8 mouse cellular contexts compared by ENCODE assay signal in the genomic region with DNA sequence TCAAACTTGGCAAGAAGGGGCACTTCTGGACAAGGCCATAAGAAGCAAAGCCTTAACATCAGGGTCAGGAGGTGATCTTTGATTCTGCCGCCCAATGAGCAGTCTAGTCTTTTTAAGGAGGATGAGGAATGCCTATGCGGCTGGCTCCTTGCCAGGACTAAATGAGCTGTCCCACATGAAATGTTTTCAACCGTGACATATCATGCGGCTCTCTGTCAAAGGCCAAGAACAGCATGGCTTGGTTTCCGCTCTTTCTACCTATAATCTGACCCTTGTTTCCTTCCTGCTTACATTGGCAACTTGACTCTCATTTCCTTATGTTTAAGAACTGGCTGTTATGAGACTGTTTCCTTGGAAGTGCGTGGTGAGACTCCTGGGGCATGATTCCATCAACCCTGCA. TPM values are rescaled to one million over a fixed set of nuclear protein-coding genes. Genes with fewer than 3 reads are reported as not detected.
DNase-seq lines count a peak whose midpoint lies in the region; ATAC-seq and TF ChIP-seq lines count a peak whose summit lies in the region.

No protein-coding gene starts in this region.

- no peak overlapping the region for H3K27ac ChIP-seq in neural tube, embryonic 15.5 days (replicated peaks)
- H3K27ac ChIP-seq in kidney, postnatal 0 days, result peak overlapping the region; percentile 76

- 56% methylated on average over 6 of the region's 6 CpGs for WGBS in neural tube, embryonic 15.5 days
- 7% methylated on average over 6 of the region's 6 CpGs for WGBS in kidney, postnatal 0 days

- DNase-seq in cerebellum, adult 11-12 months, result peak; percentile 62
- DNase-seq in cerebellum, postnatal 4 days (ENCODE audit: low spot score in 2 of 2), result no peak
- DNase-seq in neural tube, embryonic 10.5 days (ENCODE audit: extremely low spot score, low spot score), result peak; percentile 30
- peak; percentile 82 for DNase-seq in kidney, postnatal 0 days (ENCODE audit: low spot score)
- no peak for DNase-seq in c-Kit-positive CD71-positive TER-119-positive erythroid progenitor cells, embryonic 14.5 days (ENCODE audit: low spot score)
- DNase-seq in frontal cortex, postnatal 10 days (ENCODE audit: low spot score in 2 of 2), result no peak
- no peak for DNase-seq in gastrocnemius, postnatal 14 days

- no peak for ATAC-seq in neural tube, embryonic 15.5 days (ENCODE audit: low FRiP score)
- no peak for ATAC-seq in kidney, postnatal 0 days (replicated peaks; ENCODE audit: low FRiP score, low read depth)

- H3K9ac ChIP-seq in neural tube, embryonic 15.5 days (replicated peaks), result no peak overlapping the region
- no peak overlapping the region for H3K9ac ChIP-seq in kidney, postnatal 0 days (ENCODE audit: low read depth, low read length)

- intact Hi-C loops in gastrocnemius, postnatal 14 days (cut with DNase I; ENCODE audit: low total_unique reads), result no loop called here

- no peak overlapping the region for H3K4me2 ChIP-seq in neural tube, embryonic 15.5 days
- H3K4me2 ChIP-seq in kidney, postnatal 0 days (ENCODE audit: low read length), result peak overlapping the region; percentile 9; the same call in 1 of the 2 replicates

- H3K9me3 ChIP-seq in neural tube, embryonic 15.5 days (replicated peaks), result no peaks in the 10 kb centered on the region
- no peaks in the 10 kb centered on the region for H3K9me3 ChIP-seq in kidney, postnatal 0 days (replicated peaks; ENCODE audit: low read length)

- H3K36me3 ChIP-seq in neural tube, embryonic 15.5 days, result no peaks in the 10 kb centered on the region
- H3K36me3 ChIP-seq in kidney, postnatal 0 days (ENCODE audit: insufficient read depth, low read length), result no peaks in the 10 kb centered on the region

- TF ChIP-seq CTCF in kidney, postnatal 0 days (IDR thresholded peaks at IDR 0.05; ENCODE audit: low read depth), result no peak

- no peak overlapping the region for H3K4me3 ChIP-seq in neural tube, embryonic 15.5 days (replicated peaks)
- H3K4me3 ChIP-seq in kidney, postnatal 0 days (replicated peaks; ENCODE audit: low read depth, low read length), result no peak overlapping the region

- no peaks in the 10 kb centered on the region for H3K27me3 ChIP-seq in neural tube, embryonic 15.5 days (replicated peaks)
- H3K27me3 ChIP-seq in kidney, postnatal 0 days (ENCODE audit: insufficient read depth, low read length), result no peaks in the 10 kb centered on the region

- H3K4me1 ChIP-seq in neural tube, embryonic 15.5 days, result peaks cover 49% of the 10 kb centered on the region
- H3K4me1 ChIP-seq in kidney, postnatal 0 days (replicated peaks; ENCODE audit: insufficient read depth, low read length), result peaks cover 47% of the 10 kb centered on the region

RNA-seq across cellular contexts. Expression of a gene that starts 3.4 kb away (rescaled TPM):
- 20.5 and 21.0 TPM in 2 replicates for polyA plus RNA-seq in neural tube, embryonic 15.5 days (2015; fragmentation: Nextera tagmentation; extraction: Ambion mirVana)
- 17.9 and 19.9 TPM in 2 replicates for polyA plus RNA-seq in kidney, postnatal 0 days (2015; fragmentation: Nextera tagmentation; extraction: Ambion mirVana)
- total RNA-seq in gastrocnemius, postnatal 14 days (2021), result 100 to 1,000 TPM; 101 to 115 TPM

RNA-seq across cellular contexts. Expression of a gene that starts 53.0 kb away (rescaled TPM):
- polyA plus RNA-seq in neural tube, embryonic 15.5 days (2015; fragmentation: Nextera tagmentation; extraction: Ambion mirVana), result 14.7 and 16.1 TPM in 2 replicates
- polyA plus RNA-seq in kidney, postnatal 0 days (2015; fragmentation: Nextera tagmentation; extraction: Ambion mirVana), result 22.5 and 27.7 TPM in 2 replicates
- 100 to 1,000 TPM in 1 of 2 experiments, 10 to 100 TPM in 1; 44.8 to 106 TPM for total RNA-seq in gastrocnemius, postnatal 14 days (2021)

Comparison
In these comparisons a context has a peak if more than half of its experiments do, and no peak if none do; other contexts are left out.
1. DNase-seq: peak in cerebellum, adult 11-12 months (single experiment), neural tube, embryonic 10.5 days (single experiment) and kidney, postnatal 0 days (single experiment); none in cerebellum, postnatal 4 days (0 of 2), c-Kit-positive CD71-positive TER-119-positive erythroid progenitor cells, embryonic 14.5 days (single experiment), frontal cortex, postnatal 10 days (0 of 2) and gastrocnemius, postnatal 14 days (single experiment).